Mouse (Mus musculus) inflammation-experienced regulatory T-cells, adult 6 months (primary cell): ENCODE data around the gene Akap2. TPM values are rescaled to one million over a fixed set of nuclear protein-coding genes. Genes with fewer than 3 reads are reported as not detected.

Source experiments
- ATAC-seq: one replicate; pipeline ENCODE4 v1.8.0; 2017
- polyA plus RNA-seq, 3 experiments: library from polyadenylated mRNA; unstranded; fragments of 100-300 nt; shearing (Covaris generic); gene quantifications; one replicate each; pipeline ENCODE4 v1.2.1; 2017

Gene Akap2
- polyA plus RNA-seq, 3 experiments from 2014 or later = 2.3 to 3.9 (median 2.9) TPM

- no peak for ATAC-seq
These were observed 121.9 kb downstream of the Akap2 start for GRCm38 (mm10) chr4:57839343-57839742.

GRCm38 (mm10) chr4:57841911-57842310, 124.5 kb downstream of the Akap2 start:
- no peak for ATAC-seq

GRCm38 (mm10) chr4:57842472-57843305, 125.2 kb downstream of the Akap2 start:
- no peak for ATAC-seq

- ATAC-seq = no peak
These were observed 127.6 kb downstream of the Akap2 start for GRCm38 (mm10) chr4:57845031-57845431.

GRCm38 (mm10) chr4:57845541-57846210, 128.2 kb downstream of the Akap2 start:
- ATAC-seq = no peak

GRCm38 (mm10) chr4:57846381-57846990, 129.0 kb downstream of the Akap2 start:
- no peak for ATAC-seq

GRCm38 (mm10) chr4:57846991-57847422, 129.6 kb downstream of the Akap2 start:
- ATAC-seq = no peak

- no peak for ATAC-seq
These were observed 130.2 kb downstream of the Akap2 start for GRCm38 (mm10) chr4:57847676-57848075.

- ATAC-seq = no peak
These were observed 132.0 kb downstream of the Akap2 start for GRCm38 (mm10) chr4:57849465-57849864.

- ATAC-seq = no peak
These were observed 134.3 kb downstream of the Akap2 start for GRCm38 (mm10) chr4:57851731-57852130.

GRCm38 (mm10) chr4:57852461-57853040, 135.1 kb downstream of the Akap2 start:
- no peak for ATAC-seq

GRCm38 (mm10) chr4:57854181-57854580, 136.7 kb downstream of the Akap2 start:
- ATAC-seq = no peak

- ATAC-seq = no peak
These were observed 138.0 kb downstream of the Akap2 start for GRCm38 (mm10) chr4:57855281-57855941.

GRCm38 (mm10) chr4:57856673-57857072, 139.2 kb downstream of the Akap2 start:
- no peak for ATAC-seq

GRCm38 (mm10) chr4:57860204-57860611, 142.8 kb downstream of the Akap2 start:
- ATAC-seq = no peak

- no peak for ATAC-seq
These were observed 143.7 kb downstream of the Akap2 start for GRCm38 (mm10) chr4:57861166-57861565.

- no peak for ATAC-seq
These were observed 144.4 kb downstream of the Akap2 start for GRCm38 (mm10) chr4:57861856-57862255.

- no peak for ATAC-seq
These were observed 145.0 kb downstream of the Akap2 start for GRCm38 (mm10) chr4:57862269-57862986.

GRCm38 (mm10) chr4:57866088-57866487, 148.6 kb downstream of the Akap2 start:
- ATAC-seq = no peak

GRCm38 (mm10) chr4:57866990-57867389, 149.5 kb downstream of the Akap2 start:
- no peak for ATAC-seq

GRCm38 (mm10) chr4:57867454-57867853, 150.0 kb downstream of the Akap2 start:
- no peak for ATAC-seq

GRCm38 (mm10) chr4:57879137-57879536, 161.7 kb downstream of the Akap2 start:
- ATAC-seq = no peak
